Mouse (Mus musculus) liver, embryonic 14.5 days (tissue): ENCODE measurements at regions not wholly inside any gene's neighbourhood (a gene's known extent, or its start where the extent isn't known, plus 50 kb on each side); places are given as distances from the start of the nearest gene placed in this dataset.

ENCODE experiments used
- ATAC-seq: fragments of 200-750 bp; cut with Nextera tagmentation; 2 replicates; pipeline ENCODE4 v1.8.0; 2017; ENCODE audit warnings: moderate number of reproducible peaks, mild to moderate bottlenecking, moderate library complexity; ENCODE audit not compliant: insufficient read depth
- DNase-seq, 3 experiments: peaks; one replicate each; pipeline ENCODE4 v3.0.0-alpha.2; 2012 to 2013; ENCODE audit warnings: low read depth in 3 of 3, low spot score in 3 of 3
- H3K27ac ChIP-seq: fragments of 300-500 bp; sonication (generic); 2 replicates; pipeline ENCODE4 v1.5.1; 2014; ENCODE audit warnings: moderate library complexity, mild to moderate bottlenecking, control low read depth, inconsistent platforms
- H3K27me3 ChIP-seq: fragments of 300-500 bp; sonication (generic); 2 replicates; pipeline ENCODE4 v1.6.1; 2014; ENCODE audit warnings: mild to moderate bottlenecking, low read length, moderate library complexity; ENCODE audit not compliant: control insufficient read depth, insufficient read depth
- H3K36me3 ChIP-seq: fragments of 300-500 bp; sonication (generic); replicated peaks from 2 replicates; pipeline ENCODE4 v1.6.1; 2014; ENCODE audit warnings: low read depth; ENCODE audit not compliant: control insufficient read depth, insufficient read depth
- H3K4me1 ChIP-seq, 2 experiments: fragments of 200-500 bp in 1 of 2; fragments of 300-500 bp in 1 of 2; sonication (generic) in 1 of 2; replicated peaks; 2 replicates each; pipeline ENCODE4 v1.6.1; 2012 to 2014; ENCODE audit warnings: antibody characterized with exemption in 1 of 2, inconsistent platforms in 1 of 2, low read length in 1 of 2; ENCODE audit not compliant: control insufficient read depth in 2 of 2, insufficient read depth in 2 of 2
- H3K4me2 ChIP-seq: fragments of 300-500 bp; sonication (generic); 2 replicates; pipeline ENCODE4 v1.6.1; 2014; ENCODE audit warnings: low read depth, mild to moderate bottlenecking, control low read depth, moderate library complexity
- H3K4me3 ChIP-seq, 2 experiments: fragments of 200-500 bp in 1 of 2; fragments of 300-500 bp in 1 of 2; sonication (generic) in 1 of 2; 2 replicates each; pipeline ENCODE4 v1.5.1; 2012 to 2014; ENCODE audit warnings: low read depth in 2 of 2, low read length in 2 of 2, mild to moderate bottlenecking in 2 of 2, control low read depth in 1 of 2, inconsistent platforms in 1 of 2, moderate library complexity in 1 of 2; ENCODE audit not compliant: insufficient read depth in 1 of 2
- H3K9ac ChIP-seq: fragments of 300-500 bp; sonication (generic); replicated peaks from 2 replicates; pipeline ENCODE4 v1.6.1; 2014; ENCODE audit warnings: mild to moderate bottlenecking, control low read depth, moderate library complexity
- H3K9me3 ChIP-seq: fragments of 300-500 bp; sonication (generic); 2 replicates; pipeline ENCODE4 v1.6.1; 2016; ENCODE audit warnings: low read length, mixed read lengths; ENCODE audit not compliant: control insufficient read depth
- CTCF ChIP-seq: IDR thresholded peaks from 2 replicates; pipeline ENCODE4 v1.5.1; 2016; ENCODE audit warnings: antibody characterized with exemption, low read depth, control low read depth
- EP300 ChIP-seq: IDR thresholded peaks from 2 replicates; pipeline ENCODE4 v1.6.1; 2016; ENCODE audit warnings: antibody characterized with exemption, low read depth
- WGBS: fragments of 180-500 bp; shearing (Covaris S2); extraction: QIAGEN DNeasy Blood & Tissue Kit; methylation state at CpG from one replicate; pipeline ENCODE4 v1.1.7; 2014; ENCODE audit not compliant: insufficient replicate concordance; 5-methylcytosine and 5-hydroxymethylcytosine counted together

GRCm38 (mm10) chr7:136232177-136232576 is 516.0 kb upstream of the Mki67 start:
- H3K4me1 ChIP-seq, result no peaks in the 10 kb centered on the region
- DNase-seq (no peak), ATAC-seq (no peak)
- TF ChIP-seq EP300, result no peak
- no peak for TF ChIP-seq CTCF
- no peaks in the 10 kb centered on the region for H3K9me3 ChIP-seq
- WGBS, result 64% methylated on average over 4 of the region's 4 CpGs
- H3K4me3 ChIP-seq, result no peak overlapping the region
- H3K36me3 ChIP-seq, result no peaks in the 10 kb centered on the region
- H3K4me2 ChIP-seq, result no peak overlapping the region
- no peak overlapping the region for H3K27ac ChIP-seq
- no peaks in the 10 kb centered on the region for H3K27me3 ChIP-seq
- H3K9ac ChIP-seq, result no peak overlapping the region

- ATAC-seq, result no peak
- no peaks in the 10 kb centered on the region for H3K9me3 ChIP-seq
- no peak overlapping the region for H3K9ac ChIP-seq
- TF ChIP-seq EP300 (no peak), CTCF (no peak)
- H3K4me2 ChIP-seq, result no peak overlapping the region
- H3K4me1 ChIP-seq, result no peaks in the 10 kb centered on the region
- WGBS, result 51% methylated on average over 2 of the region's 2 CpGs
- no peak overlapping the region for H3K27ac ChIP-seq
- no peaks in the 10 kb centered on the region for H3K27me3 ChIP-seq
- DNase-seq, result no peak
- no peaks in the 10 kb centered on the region for H3K36me3 ChIP-seq
- no peak overlapping the region for H3K4me3 ChIP-seq
Measured at GRCm38 (mm10) chr7:136235563-136235962, 519.4 kb upstream of the Mki67 start.

- Histone ChIP-seq H3K27ac (no peak overlapping the region), H3K4me2 (no peak overlapping the region), H3K4me3 (no peak overlapping the region), H3K27me3 (no peaks in the 10 kb centered on the region), H3K36me3 (no peaks in the 10 kb centered on the region), H3K9me3 (no peaks in the 10 kb centered on the region), H3K9ac (no peak overlapping the region), H3K4me1 (no peaks in the 10 kb centered on the region)
- 69% methylated on average over 10 of the region's 10 CpGs for WGBS
- ATAC-seq (no peak), DNase-seq (no peak)
- TF ChIP-seq CTCF (no peak), EP300 (no peak)
Measured at GRCm38 (mm10) chr7:136236391-136236790, 520.2 kb upstream of the Mki67 start.

GRCm38 (mm10) chr7:136265691-136266090 is 549.5 kb upstream of the Mki67 start:
- H3K9me3 ChIP-seq, result no peaks in the 10 kb centered on the region
- DNase-seq (no peak), ATAC-seq (no peak)
- no peaks in the 10 kb centered on the region for H3K36me3 ChIP-seq
- WGBS, result 56% methylated on average over 6 of the region's 6 CpGs
- no peak overlapping the region for H3K9ac ChIP-seq
- TF ChIP-seq EP300, result no peak
- no peak for TF ChIP-seq CTCF
- no peak overlapping the region for H3K4me2 ChIP-seq
- H3K4me1 ChIP-seq, result no peaks in the 10 kb centered on the region
- H3K4me3 ChIP-seq, result no peak overlapping the region
- no peaks in the 10 kb centered on the region for H3K27me3 ChIP-seq
- H3K27ac ChIP-seq, result no peak overlapping the region

- H3K4me1 ChIP-seq, result no peaks in the 10 kb centered on the region
- no peak for DNase-seq
- H3K4me2 ChIP-seq, result no peak overlapping the region
- WGBS, result 68% methylated on average over 7 of the region's 7 CpGs
- no peaks in the 10 kb centered on the region for H3K27me3 ChIP-seq
- H3K36me3 ChIP-seq, result no peaks in the 10 kb centered on the region
- no peaks in the 10 kb centered on the region for H3K9me3 ChIP-seq
- ATAC-seq, result no peak
- no peak overlapping the region for H3K9ac ChIP-seq
- TF ChIP-seq EP300, result no peak
- no peak for TF ChIP-seq CTCF
- H3K27ac ChIP-seq, result no peak overlapping the region
- no peak overlapping the region for H3K4me3 ChIP-seq
Measured at GRCm38 (mm10) chr7:136267716-136268489, 551.7 kb upstream of the Mki67 start.
